Mouse (Mus musculus) neutrophil, adult 65 days (primary cell): Measurements from ENCODE around the gene Gm3667. TPM values are rescaled to one million over a fixed set of nuclear protein-coding genes. Genes with fewer than 3 reads are reported as not detected.

Experiments
- total RNA-seq: library from RNA; stranded (reverse); gene quantifications from 2 replicates; pipeline ENCODE4 v1.2.4, GENCODE M21; 2023

Gm3667 gene
- not detected in 2 replicates for total RNA-seq

GRCm38 (mm10) chr14:6889521-6890012 is at the start of gene Gm3667:
Gm3667 (minus strand) TSS chr14:6889962.

DNA sequence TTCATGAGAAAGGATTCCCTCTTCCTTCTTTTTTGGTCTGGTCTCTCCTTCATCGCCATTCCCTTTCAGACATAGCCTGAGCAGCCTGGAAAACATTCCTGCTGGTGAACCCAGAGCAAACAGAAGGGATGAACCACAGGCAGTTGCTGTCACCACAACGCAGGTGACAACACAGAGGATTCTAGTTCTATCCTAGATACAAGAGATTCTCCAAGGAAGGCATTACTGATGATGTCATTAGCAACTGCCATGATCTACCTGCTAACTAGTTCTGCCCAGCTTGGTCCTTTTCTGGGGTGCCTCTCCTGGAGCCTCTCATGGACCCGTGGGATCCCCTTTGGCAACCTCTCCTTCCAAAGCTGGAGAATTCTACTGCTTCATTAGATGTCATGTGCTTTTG is 49.6 kb downstream of the Gm3667 start, which contains the start of gene Gm3642:
TSS of gene Gm3642 (minus strand) at position 101 of the 400 bp plus-strand sequence.

Other genes with a start within 250 kb of the Gm3667 start
- not detected in 2 replicates for gene Gm10251, start 205.8 kb downstream of the Gm3667 start, total RNA-seq
- gene Gm8050, start 169.7 kb downstream of the Gm3667 start, total RNA-seq: not detected in 2 replicates
- not detected in 2 replicates for gene Gm3636, start 147.6 kb downstream of the Gm3667 start, total RNA-seq
- gene Gm8362, start 115.6 kb downstream of the Gm3667 start, total RNA-seq: not detected in 2 replicates
- not detected in 2 replicates for gene Gm3642, start 49.7 kb downstream of the Gm3667 start, total RNA-seq
- not detected in 2 replicates for gene Gm6356, start 83.9 kb upstream of the Gm3667 start, total RNA-seq
- gene Gm10406, start 137.5 kb upstream of the Gm3667 start, total RNA-seq: not detected in 2 replicates
- gene Gm3685, start 155.0 kb upstream of the Gm3667 start, total RNA-seq: not detected in 2 replicates
- not detected in 2 replicates for gene Gm3696, start 210.7 kb upstream of the Gm3667 start, total RNA-seq
- not detected in 2 replicates for gene Gm6676, start 235.4 kb upstream of the Gm3667 start, total RNA-seq